Mouse (Mus musculus) right cerebral cortex, postnatal 25 days (tissue): ENCODE measurements around the gene Lrpprc.
"Not testable (repeated sequence)": the region's sequence is repeated elsewhere in the genome, so short reads cannot be mapped to it uniquely, and the experiment has no call there.

ENCODE experiments used
- DNase-seq: peaks from one replicate; pipeline ENCODE4 v3.0.0; 2022

Lrpprc gene

DNA sequence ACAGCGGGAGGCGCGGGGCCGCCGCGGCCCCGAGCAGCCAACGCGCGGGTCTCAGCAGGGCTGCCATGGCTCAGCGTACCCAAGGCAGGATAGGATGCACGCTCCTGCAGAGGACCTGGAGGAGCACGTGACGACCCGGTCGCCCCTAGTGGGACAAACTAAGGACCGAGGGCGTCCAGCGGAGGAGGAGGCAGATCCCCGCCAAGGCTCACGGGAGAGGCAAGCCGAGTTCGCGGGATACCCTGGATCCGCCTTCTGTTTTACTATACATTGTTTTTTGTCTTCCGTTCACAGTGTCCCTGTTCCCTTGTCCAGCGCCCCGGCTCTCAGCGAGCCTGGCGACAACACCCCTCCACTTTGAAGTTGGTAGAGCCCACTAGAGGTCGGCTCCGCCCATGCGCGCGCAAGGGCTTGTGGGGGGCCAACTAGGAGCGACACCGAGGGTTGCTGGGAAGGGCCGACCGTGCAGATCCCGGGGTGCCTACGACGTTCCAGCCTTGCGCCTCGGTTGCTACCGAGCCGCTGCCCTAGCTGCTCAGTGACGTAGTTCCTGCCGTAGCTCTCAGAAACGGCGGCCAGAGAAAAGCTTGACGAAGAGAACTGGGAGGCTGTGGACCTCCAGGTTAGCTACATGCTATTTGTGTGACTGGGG, at the start of gene Lrpprc:
TSS of gene Lrpprc (minus strand) at position 343 of the 652 bp plus-strand sequence.
- peak; percentile 91 for DNase-seq

DNA sequence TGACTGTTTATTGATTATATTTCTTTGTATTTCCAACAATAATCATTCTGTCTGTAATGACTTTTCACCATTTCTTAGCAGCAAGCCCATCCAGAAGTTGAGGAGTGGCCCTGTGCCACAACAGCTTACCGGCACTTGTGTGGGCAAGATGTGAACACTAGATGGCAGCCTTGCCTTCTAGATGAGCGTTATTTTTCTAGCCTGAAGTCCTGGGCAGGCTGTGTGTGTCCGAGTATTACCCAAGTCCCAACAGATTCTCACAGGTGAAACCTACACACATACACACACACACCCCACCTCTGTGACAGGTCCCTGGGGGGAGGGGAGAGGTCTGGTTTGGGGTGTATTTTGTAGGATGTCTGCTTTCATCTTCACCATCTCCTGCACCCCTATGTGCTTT, 47.2 kb upstream of the Lrpprc start:
- DNase-seq, result peak; percentile 64

DNA sequence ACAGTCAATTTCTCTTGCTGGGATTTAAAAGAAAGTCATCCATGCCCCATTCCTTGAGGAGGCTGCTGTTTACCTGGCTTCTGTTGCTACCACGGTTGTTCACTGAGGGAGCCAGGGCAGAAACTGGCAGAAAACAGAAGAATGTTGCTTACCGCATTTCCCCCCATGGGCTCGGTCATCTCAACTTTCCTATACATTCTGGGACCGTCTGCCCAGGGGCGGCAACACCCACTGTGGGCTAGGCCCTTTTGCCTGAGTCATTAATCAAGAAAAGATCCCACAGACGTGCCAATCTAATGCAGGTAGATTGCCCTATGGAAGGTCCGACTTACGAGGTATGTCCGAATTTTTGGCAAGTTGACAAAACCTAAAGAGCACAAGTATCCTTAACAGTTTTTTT, 44.7 kb upstream of the Lrpprc start:
- no peak for DNase-seq

DNA sequence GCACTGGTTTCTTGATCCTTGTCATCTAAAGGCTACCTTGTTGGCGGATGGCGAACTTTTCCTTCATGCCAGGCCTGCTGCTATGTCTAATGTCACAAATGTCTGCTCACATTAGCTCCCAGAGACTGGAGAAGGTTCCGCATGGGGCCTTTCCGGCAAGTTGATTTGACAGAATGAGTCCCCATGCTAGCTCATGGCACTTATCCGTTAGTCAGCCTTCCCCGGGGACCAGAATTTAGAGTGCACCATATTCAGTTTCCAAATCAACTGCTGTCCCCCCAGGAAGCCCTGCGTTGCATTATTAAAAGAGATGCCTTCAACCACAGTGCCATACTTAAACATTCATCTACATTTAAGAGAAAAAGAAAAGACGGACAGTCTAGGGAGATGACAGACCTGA, 41.8 kb upstream of the Lrpprc start:
- DNase-seq, result no peak

DNA sequence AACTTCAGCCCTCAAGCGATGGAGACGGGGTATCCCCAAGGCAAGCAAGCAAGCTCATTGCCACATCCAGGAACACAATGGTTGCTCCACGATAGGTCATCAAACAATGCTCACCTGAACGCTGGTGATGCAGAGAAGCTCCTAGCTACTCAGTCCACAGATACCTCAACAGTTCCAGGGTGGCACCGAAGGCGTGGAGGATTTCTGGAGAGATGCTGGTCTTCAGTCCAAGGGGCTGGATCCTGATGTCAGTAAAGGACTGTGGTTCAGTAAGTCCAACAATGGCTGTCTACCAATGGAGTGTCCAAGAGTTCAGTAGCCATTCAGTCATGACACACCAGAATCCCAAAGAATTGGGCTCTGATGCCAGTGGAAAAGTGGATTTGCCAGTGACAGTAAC, 37.7 kb upstream of the Lrpprc start:
- no peak for DNase-seq

DNA sequence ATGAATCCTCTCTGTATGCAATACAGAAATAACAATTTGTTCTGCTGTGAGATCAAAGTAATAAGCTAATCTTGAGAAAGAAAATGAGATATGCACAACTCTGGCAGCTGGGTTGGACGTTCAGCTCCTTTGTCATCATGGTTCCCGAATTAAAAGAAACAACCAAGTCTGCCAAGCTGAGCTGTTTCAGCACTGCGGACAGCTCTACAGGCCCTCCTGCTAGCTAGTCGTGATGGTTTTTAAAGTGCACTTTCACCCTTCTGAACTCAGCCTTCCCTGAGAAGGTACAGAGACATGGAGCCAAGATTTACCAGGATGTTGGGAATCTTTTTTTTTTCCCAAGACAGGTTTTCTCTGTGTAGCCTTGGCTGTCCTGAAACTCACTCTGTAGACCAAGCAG, 30.0 kb upstream of the Lrpprc start:
- DNase-seq, result no peak

DNA sequence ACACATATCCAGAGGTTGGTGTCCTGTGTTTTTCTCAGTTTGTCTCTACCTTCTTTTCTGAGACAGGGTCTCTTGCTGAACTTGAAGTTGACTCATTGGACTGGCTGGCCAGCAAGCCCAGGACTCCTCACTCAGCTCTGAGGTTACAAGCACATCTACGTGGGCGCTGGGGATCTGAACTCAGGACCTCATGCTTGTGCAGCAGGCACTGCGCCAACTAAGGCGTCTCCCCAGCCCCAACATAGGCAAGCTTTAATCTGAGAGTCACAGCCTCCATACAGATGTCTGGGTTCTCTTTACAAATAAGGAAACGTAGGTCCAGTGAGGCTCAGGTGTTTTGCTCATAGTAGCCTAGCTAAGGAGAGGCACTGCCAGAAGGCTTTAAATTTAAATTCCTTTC, 27.8 kb upstream of the Lrpprc start:
- no peak for DNase-seq

DNA sequence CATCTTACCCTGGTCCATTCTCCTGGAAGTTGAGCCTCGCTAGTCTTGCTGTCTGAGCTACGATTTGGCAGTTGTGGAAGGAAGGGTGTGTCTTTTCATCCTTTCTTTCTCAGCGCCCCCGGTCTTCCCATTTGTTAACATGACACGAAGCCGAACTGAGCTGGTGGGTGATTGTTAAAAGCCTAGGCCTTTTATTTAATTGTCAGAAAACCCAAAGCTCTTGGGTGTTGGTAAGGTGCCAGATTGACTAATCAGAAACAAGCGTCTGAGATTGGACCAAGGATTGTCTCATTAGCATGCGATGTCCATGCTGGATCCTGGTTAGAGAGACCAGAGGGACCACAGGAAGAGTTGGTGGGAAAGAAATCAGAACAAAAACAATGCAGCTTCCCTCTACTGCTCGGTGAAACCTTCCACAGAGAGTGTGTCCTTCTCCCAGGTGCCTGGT, 25.4 kb upstream of the Lrpprc start:
- DNase-seq, result no peak

DNA sequence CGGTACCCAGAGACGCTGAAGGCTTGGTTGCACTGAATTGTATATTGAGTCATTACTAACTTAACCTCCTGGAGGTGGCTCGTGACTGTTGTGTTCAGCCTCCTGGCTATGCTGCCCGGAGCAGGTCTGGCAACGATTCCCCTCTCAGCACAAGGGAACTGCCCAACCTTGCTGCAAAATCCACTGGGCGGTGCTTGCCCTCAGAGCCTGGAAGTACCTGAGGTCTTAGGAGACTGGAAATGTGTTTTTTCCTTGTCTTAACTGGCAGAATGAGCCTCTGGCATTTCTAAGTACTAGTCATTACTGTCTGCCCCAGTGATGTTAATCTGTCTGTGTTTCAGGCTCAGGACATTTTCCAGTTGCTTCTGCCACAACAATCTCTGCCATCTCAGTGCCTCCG, 24.3 kb upstream of the Lrpprc start:
- DNase-seq, result no peak

DNA sequence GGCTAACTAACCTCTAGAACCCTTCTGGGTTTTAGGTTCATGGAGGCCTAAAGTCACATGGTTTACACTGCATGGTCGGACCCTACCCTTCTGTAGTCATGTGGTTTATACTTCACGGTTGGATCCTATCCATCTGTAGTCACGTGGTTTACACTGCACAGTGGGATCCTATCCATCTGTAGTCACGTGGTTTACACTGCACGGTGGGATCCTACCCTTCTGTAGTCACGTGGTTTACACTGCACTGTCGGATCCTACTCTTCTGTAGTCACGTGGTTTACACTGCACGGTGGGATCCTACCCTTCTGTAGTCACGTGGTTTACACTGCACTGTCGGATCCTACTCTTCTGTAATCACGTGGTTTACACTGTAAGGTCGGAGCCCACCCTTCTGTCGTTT, 23.6 kb upstream of the Lrpprc start:
- DNase-seq, result not testable (repeated sequence)

DNA sequence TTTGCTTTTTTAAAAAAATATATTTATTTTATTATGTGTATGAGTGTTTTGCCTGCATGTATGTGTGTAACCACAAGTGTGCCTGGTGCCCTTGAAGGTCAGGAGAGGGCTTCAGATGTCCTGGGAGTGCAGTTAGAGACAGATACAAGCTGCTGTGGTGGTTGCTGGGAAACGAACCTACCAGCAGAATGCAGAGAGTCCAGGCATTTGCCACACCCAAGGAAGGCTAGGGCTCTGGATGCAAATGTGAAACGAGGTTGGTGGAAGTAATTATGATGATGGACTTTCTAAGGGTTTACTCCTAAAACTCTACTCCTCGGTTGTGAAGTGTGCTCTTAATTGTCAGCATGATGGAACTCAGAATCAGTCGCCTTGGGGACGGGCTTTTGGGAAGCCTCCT, 1.4 kb upstream of the Lrpprc start:
- no peak for DNase-seq

DNA sequence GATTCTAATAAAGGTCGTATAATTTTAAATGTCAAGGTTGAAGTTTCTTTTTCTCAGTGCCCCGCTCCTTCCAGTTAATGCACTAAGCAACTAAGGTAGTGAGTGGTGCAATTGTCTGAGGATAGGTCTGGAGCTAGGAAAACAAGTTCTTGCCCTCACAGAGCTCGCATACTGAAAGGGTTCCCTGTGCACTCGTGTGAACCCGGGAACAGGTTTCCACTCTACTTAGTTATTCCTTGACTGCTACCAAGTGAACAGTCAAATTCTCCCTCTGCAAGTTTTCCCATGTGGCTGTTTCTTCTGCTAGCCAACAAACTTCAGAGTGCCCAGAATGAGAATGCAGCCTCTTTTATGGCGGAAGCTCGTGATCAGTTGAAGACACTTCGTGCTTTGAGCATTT, 567 bp upstream of the Lrpprc start:
- no peak for DNase-seq

DNA sequence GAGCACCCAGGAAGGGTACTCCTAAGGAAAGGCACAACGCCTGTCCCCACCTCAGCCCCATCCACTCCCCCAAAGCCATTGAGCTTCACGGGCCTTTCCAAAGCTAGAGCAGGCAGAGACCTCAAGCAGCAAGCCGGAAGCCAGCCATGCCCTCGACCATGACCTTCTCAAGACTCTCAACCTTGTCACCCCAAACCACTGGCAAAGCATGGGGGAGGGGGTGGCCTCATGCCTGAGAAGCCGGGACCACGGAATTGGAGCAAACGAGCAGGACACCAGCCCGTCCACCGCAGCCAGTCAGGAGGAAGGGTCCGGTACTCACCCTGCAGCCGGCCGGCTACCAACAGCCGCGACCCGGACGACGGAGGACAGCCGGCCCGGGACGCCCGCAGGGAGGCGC, 546 bp downstream of the Lrpprc start:
- no peak for DNase-seq

DNA sequence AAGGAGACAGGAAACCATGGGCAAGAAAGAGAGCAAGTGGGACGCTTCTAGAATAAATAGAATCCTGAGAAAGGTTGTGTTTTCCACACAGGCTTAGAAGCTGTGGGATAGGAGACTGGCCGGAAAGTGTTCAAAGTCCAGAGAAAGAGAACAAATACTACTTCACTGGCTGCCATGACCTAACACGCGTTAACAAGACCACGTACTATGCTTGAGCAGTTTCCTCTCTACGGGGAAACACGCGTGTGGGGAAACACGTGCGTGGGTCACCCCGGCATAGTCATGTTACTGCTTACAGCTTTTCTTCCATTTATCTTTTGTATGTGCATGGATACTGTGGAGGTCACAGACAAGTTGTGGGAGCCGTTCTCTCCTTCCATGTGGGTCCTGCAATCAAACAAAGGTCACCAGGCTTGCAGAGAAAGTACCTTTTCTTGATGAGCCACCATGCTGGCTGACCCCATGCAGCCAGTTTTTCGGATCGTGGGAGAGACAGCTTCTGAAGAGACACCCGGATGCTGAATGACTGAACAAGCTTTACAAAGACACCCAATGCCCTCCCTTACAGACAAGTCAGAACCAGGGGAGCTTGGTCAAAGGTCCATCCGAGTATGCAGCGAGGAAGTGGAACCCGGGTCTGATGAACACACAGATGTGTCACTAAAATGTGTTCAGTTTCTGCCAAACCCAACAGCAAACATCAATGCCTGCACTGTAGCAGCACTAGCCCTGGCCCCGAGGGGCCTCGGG, 2.0 kb downstream of the Lrpprc start:
- no peak for DNase-seq

DNA sequence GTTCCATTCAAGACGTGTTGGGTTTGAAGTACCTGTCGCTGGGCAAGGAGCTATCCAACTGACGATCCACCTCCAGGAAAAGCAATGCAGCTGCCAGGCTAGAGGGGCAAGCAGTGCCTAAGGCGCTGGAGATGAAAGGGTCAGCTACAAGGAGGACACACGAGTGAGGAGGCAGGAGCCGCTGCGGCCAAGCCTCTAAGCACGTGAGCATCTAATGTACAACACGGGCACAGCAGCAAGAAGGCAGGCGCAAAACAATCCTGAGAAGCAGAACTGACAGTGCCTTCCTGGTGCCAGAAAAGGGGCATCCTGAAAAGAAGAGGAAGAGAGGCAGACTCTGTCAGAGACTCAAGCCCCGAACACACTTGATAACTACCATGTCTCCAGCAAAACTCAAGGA, 3.1 kb downstream of the Lrpprc start:
- no peak for DNase-seq

DNA sequence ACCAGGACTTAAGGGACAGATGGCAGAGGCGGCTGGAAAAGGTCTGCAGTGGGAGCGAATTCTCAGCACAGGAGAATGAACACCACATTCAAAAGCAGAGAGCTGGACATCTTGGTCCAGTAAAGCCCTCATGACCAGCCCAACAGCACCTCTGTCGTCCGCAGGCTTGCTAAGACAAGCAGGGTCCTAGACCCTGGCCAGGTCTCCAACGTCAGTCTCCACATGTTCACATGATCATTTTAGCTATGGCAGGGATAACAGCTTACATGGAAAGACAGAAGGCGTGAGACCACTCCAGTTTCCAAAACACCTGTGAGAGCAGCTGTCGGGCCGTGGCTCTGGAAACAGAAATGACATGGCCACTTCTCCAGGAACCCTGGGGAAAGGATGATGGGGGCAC, 3.7 kb downstream of the Lrpprc start:
- no peak for DNase-seq

DNA sequence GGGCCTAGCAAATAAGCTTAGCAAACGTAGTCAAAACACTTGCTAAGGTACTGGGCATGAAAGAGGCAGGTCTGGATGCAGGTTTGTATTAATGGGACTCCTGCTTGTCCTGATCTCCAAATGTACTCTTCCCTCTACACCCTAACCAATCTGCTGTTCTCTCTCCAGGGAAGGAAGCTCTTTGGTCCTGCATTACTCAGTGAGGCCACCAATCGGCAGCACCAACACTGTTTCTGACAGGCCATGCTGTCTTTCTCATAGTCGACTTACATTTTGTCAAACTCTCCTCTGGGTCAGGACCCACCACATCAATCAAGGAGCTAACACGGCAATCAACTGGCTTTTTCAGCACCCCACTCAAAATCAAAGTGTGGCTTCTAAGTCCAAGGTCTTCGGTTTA, 5.4 kb downstream of the Lrpprc start:
- no peak for DNase-seq

DNA sequence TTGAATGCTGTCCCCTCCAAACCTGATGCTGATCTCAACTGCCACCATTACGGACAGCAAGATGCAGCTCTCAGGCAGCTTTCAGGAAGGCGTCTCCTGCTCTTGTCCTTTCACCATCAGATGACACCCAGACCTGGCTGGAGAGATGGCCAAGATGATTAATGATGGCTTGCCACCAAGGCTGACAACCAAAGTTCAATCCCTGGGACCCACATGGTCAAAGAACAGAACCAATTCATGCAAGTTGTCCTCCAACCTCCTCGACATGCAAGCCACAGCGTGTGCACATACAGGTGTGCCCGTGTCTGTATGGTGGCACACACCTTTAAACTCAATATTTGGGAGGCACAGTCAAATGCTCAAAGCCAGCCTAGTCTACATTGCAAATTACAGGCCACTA, 7.1 kb downstream of the Lrpprc start:
- no peak for DNase-seq

DNA sequence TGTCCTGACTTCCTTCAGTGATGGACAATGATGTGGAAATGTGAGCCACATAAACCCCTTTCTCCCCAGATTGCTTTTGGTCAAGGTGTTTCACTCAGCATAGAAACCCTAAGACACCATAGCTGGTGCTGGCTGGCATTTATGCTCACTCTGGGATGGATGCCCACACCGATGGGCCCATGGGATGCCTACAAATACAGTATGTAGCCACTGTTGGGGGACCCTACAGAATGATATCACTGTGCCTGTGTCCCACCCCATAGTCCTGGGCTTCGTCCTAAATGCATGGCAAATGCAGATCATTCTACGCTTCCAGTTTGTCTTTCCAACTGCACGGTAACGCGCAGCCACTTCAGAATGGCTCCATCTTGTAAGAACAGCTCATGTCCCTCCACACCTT, 10.3 kb downstream of the Lrpprc start:
- no peak for DNase-seq

DNA sequence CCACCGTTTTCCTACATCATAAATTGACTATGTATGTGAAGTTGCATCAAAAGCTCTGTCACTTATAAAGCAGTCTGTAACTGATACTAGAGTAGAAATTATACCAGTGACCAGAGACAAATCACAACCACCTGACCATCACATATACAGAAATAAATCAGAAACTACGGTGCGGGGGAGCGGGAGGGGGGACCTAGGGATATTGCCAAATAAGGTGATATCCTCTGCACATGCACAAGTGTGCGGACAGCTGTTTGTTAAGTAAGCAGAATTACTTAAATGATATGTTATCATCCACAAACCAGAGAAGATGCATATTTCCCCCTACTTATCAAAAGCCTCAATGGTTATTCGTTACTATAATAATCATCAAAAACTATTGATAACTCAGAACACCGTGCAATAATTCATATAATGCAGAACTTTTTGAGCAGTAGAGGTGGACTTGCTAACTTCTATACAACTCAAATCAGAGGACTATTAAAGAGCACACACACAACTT, 12.1 kb downstream of the Lrpprc start:
- DNase-seq, result no peak

DNA sequence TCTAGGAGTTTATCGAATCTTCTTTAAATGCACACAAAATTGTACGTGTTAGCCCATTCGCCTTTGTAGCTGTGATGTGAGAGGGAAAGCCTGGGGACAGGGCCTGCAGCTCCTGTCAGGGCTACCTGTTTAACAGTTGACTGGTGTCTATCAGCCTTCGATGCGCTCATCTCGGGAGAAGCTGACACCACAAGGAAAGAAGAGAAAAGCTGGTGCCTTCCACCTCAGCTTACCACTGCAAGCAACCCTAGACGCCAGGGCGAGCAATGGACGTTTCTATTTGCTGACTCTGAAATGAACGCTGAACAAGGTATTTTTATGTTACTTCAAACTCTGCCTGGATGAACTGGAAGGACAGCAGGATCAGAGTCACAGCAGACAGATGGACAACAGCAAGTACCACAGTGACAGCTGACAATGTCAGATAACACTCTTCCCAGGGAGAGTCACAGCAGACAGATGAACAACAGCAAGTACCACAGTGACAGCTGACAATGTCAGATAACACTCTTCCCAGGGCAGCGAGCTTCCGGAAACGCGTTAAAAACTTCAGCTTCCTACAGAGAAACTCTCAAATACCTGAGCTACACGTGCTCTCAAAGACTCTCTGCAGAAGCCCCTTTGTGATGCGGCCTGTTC, 14.1 kb downstream of the Lrpprc start:
- DNase-seq, result no peak

DNA sequence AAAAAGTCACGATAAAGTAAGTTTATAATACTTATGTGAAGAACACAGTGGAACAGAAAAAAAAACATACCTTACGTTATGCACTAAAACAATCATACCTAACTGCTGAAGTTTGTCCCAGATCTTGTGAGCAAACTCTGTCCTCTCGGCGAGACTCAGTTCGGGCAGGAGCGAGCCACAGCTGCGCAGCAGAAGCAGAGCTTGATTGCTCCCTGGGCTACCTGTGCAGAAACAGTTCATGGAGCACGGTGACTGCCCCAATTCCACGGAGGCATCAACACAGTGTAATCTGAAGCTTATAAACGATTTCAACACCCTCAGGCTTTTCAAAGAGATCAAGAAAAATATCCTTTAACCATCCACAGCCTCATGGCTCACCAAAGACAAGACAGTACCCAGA, 15.3 kb downstream of the Lrpprc start:
- no peak for DNase-seq

DNA sequence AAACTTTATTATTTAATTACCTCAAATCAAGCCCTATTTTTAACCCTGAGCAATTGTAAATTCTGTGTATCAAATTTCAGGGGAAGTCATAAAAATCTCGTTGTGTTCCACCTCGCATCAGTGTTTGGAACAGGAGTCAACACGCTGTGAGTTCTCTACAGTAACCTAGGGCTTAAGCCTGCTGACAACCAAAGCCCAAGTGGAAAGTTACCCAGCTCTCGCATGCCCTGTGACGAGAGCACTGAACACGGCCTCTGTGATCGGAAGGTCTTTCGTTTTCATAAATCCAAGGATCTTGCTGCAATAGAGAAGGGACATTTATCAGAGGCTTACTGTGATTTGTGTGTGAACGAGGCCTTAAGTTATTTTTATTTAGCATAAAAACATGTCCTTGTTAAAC, 18.7 kb downstream of the Lrpprc start:
- DNase-seq, result no peak

DNA sequence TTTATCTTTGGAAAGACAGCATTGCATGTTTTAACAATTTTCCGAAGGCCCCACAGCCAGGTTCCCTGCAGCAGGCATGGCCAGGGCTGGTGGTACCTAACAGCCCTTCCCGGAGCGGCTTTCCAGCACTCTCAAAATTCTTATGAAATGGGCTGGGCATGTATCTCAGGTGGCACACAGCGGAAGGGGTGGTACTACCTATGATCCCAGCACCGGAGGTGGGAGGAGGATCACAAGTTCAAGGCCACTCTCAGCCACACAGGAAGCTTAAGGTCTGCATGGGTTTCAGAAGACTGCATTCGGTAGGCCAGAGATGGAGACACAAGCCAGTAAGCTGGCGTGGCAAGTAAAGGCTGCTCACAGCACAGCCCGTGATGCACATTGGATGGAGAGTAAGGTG, 31.6 kb downstream of the Lrpprc start:
- no peak for DNase-seq
